Mouse (Mus musculus) ES-Bruce4 (cell line): ENCODE measurements around the gene Ldlrad3.

Experiments
- CTCF ChIP-seq: IDR thresholded peaks from one replicate; pipeline ENCODE4 v1.8.1; 2011; ENCODE audit warnings: low read depth, low read length
- EP300 ChIP-seq: IDR thresholded peaks from 2 replicates; pipeline ENCODE4 v1.6.1; 2011; ENCODE audit warnings: low read depth, low read length; ENCODE audit not compliant: insufficient read depth
- POLR2A ChIP-seq: IDR thresholded peaks from one replicate; pipeline ENCODE4 v1.8.1; 2011; ENCODE audit warnings: low read length; ENCODE audit not compliant: insufficient read depth

- no peak for TF ChIP-seq CTCF
- TF ChIP-seq POLR2A: no peak
- TF ChIP-seq EP300: no peak
Observed at GRCm38 (mm10) chr2:101962349-101962748, 223.8 kb downstream of the Ldlrad3 start.
